Mouse (Mus musculus) embryonic fibroblast, embryonic 13.5 days (primary cell): ENCODE measurements around the gene Ctf1.

Experiments
- CTCF ChIP-seq: IDR thresholded peaks from 2 replicates; pipeline ENCODE4 v1.5.1; 2011; ENCODE audit warnings: mild to moderate bottlenecking, control low read depth, low read length, moderate library complexity, borderline replicate concordance; ENCODE audit not compliant: insufficient read depth
- POLR2A ChIP-seq: IDR thresholded peaks from 2 replicates; pipeline ENCODE4 v1.6.1; 2011; ENCODE audit warnings: low read depth, mild to moderate bottlenecking, control low read depth, low read length, moderate library complexity

DNA sequence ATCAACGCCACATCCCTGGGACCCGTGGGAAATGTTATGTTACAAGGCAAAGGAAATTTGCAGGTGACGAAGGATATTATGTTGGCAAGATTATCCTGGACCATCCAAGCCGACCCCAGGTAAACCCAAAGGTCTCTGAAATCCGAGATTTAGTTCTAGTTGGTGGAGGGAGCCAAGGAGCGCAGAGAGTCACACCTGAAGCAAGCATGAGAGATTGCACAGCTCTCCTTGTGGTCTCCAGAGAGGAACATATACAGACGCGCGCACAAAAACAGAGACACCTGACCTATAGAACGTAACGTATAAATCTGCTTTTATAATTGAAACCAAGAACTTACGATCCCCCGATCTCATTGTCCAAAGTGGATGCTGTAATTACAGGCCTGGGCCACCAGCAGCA lies 32.0 kb upstream of the Ctf1 start:
- TF ChIP-seq CTCF (no peak), POLR2A (no peak)
